Mouse (Mus musculus): Measurements from ENCODE around the gene Camta1. TPM values are rescaled to one million over a fixed set of nuclear protein-coding genes. Genes with fewer than 3 reads are reported as not detected.
"Not testable (repeated sequence)": the region's sequence is repeated elsewhere in the genome, so short reads cannot be mapped to it uniquely, and the experiment has no call there.

Gene Camta1
- polyA plus RNA-seq, 1 experiment from 2014 or later, result 61.9 TPM

DNA sequence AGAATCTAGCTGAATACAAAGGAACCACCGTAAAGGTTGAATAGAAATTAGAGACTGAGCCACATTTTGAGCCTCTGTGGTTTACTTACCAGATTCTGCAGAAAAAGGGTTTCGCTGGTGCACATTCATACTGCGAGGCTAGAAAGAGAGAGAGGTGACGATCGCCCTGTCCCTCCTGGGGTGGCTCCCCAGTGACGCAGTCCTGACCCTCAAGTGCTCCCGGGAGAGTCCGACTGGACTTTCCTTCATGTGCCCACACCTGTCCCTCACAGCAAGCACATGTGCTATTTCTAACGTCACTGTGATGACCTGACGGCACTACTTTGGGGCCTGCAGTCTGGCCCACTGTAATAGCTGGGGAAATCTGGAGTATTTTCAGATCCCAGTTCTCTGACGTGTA, 823.9 kb downstream of the Camta1 start:
- Histone ChIP-seq H3K9me3 (ENCODE audit: control insufficient read depth, low read length) (no peaks in the 10 kb centered on the region), H3K4me2 (replicated peaks; ENCODE audit: low read depth) (no peak overlapping the region), H3K27me3 (ENCODE audit: control insufficient read depth, insufficient read depth, low read length) (no peaks in the 10 kb centered on the region), H3K4me1 (replicated peaks; ENCODE audit: control insufficient read depth, insufficient read depth) (no peaks in the 10 kb centered on the region), H3K9ac (ENCODE audit: low read length) (no peak overlapping the region), H3K36me3 (ENCODE audit: control insufficient read depth, insufficient read depth, low read length) (no peaks in the 10 kb centered on the region; the same call in 1 of the 2 replicates), H3K27ac (replicated peaks) (no peak overlapping the region), H3K4me3 (ENCODE audit: low read depth, low read length) (no peak overlapping the region)
- ATAC-seq (ENCODE audit: low FRiP score, low TSS enrichment) (no peak), DNase-seq (ENCODE audit: low spot score) (no peak)
- TF ChIP-seq CTCF (IDR thresholded peaks at IDR 0.05; ENCODE audit: low read depth) (no peak), EP300 (optimal IDR thresholded peaks at IDR 0.05) (no peak)
- WGBS, result 91% methylated on average over 11 of the region's 11 CpGs

GRCm38 (mm10) chr4:151036521-151036920, 825.2 kb downstream of the Camta1 start:
- DNase-seq (ENCODE audit: low spot score) (no peak), ATAC-seq (ENCODE audit: low FRiP score, low TSS enrichment) (no peak)
- TF ChIP-seq CTCF (IDR thresholded peaks at IDR 0.05; ENCODE audit: low read depth), result no peak
- TF ChIP-seq EP300 (optimal IDR thresholded peaks at IDR 0.05), result no peak
- 87% methylated on average over 7 of the region's 7 CpGs for WGBS
- Histone ChIP-seq H3K9ac (ENCODE audit: low read length) (no peak overlapping the region), H3K4me2 (replicated peaks; ENCODE audit: low read depth) (no peak overlapping the region), H3K27ac (replicated peaks) (no peak overlapping the region), H3K36me3 (ENCODE audit: control insufficient read depth, insufficient read depth, low read length) (no peaks in the 10 kb centered on the region; the same call in 1 of the 2 replicates), H3K4me3 (ENCODE audit: low read depth, low read length) (no peak overlapping the region), H3K4me1 (replicated peaks; ENCODE audit: control insufficient read depth, insufficient read depth) (no peaks in the 10 kb centered on the region), H3K9me3 (ENCODE audit: control insufficient read depth, low read length) (no peaks in the 10 kb centered on the region), H3K27me3 (ENCODE audit: control insufficient read depth, insufficient read depth, low read length) (no peaks in the 10 kb centered on the region)

DNA sequence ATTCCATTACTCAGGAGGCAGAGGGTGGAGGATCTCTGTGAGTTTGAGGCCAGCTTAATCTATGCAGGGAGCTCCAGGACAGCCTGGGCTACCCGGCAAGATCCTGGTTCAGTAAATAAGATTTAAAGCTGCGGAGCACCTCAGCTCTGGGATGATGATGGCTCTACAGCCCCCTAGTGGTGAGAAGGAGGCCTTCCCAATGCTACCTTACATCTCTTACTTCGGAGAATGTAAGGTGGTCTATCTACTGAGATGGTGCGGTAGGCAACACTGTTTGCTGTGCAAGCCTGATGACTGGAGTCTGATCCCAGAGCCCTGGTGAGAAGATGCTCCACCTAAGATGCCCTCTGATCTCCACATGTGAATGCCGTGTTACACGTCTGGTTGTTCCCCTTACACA, 834.7 kb downstream of the Camta1 start:
- no peaks in the 10 kb centered on the region for H3K9me3 ChIP-seq (ENCODE audit: control insufficient read depth, low read length)
- H3K4me1 ChIP-seq (replicated peaks; ENCODE audit: control insufficient read depth, insufficient read depth), result no peaks in the 10 kb centered on the region
- no peak overlapping the region for H3K27ac ChIP-seq (replicated peaks)
- DNase-seq (ENCODE audit: low spot score), result peak; percentile 29
- no peak overlapping the region for H3K4me2 ChIP-seq (replicated peaks; ENCODE audit: low read depth)
- H3K36me3 ChIP-seq (ENCODE audit: control insufficient read depth, insufficient read depth, low read length), result 0 out of 2 replicates have a peak, but pooled peaks cover 6% of the 10 kb centered on the region
- no peak overlapping the region for H3K9ac ChIP-seq (ENCODE audit: low read length)
- H3K4me3 ChIP-seq (ENCODE audit: low read depth, low read length), result no peak overlapping the region
- ATAC-seq (ENCODE audit: low FRiP score, low TSS enrichment), result peak; percentile 56
- H3K27me3 ChIP-seq (ENCODE audit: control insufficient read depth, insufficient read depth, low read length), result no peaks in the 10 kb centered on the region
- WGBS, result 46% methylated on average over 6 of the region's 6 CpGs
- TF ChIP-seq CTCF (IDR thresholded peaks at IDR 0.05; ENCODE audit: low read depth), result peak; percentile 85
- TF ChIP-seq EP300 (optimal IDR thresholded peaks at IDR 0.05), result no peak

DNA sequence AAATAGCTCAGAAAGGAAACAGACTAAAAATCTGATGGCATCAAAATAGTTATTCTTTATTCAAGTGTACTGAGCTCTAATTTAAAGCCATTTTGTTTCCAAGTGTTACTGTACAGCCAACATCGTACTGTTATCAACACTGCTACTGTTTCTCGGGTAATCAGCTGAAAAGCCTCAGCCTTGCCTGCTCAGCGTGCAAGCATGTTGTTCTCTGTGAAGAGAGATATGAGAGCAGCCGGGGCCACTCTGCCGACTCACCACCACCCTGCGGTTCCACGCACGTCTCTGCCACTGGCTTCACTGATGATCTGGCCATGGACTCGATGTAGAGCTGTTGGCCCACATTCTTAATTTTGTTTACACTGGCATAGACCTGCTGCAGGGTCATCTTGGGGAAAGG, 837.5 kb downstream of the Camta1 start:
- no peaks in the 10 kb centered on the region for H3K4me1 ChIP-seq (replicated peaks; ENCODE audit: control insufficient read depth, insufficient read depth)
- TF ChIP-seq EP300 (optimal IDR thresholded peaks at IDR 0.05) (no peak), CTCF (IDR thresholded peaks at IDR 0.05; ENCODE audit: low read depth) (no peak)
- H3K4me2 ChIP-seq (replicated peaks; ENCODE audit: low read depth), result no peak overlapping the region
- no peak overlapping the region for H3K4me3 ChIP-seq (ENCODE audit: low read depth, low read length)
- peaks cover 9% of the 10 kb centered on the region; the same call in 1 of the 2 replicates for H3K36me3 ChIP-seq (ENCODE audit: control insufficient read depth, insufficient read depth, low read length)
- DNase-seq (ENCODE audit: low spot score) (no peak), ATAC-seq (ENCODE audit: low FRiP score, low TSS enrichment) (no peak)
- H3K27me3 ChIP-seq (ENCODE audit: control insufficient read depth, insufficient read depth, low read length), result no peaks in the 10 kb centered on the region
- H3K9ac ChIP-seq (ENCODE audit: low read length), result no peak overlapping the region
- no peaks in the 10 kb centered on the region for H3K9me3 ChIP-seq (ENCODE audit: control insufficient read depth, low read length)
- no peak overlapping the region for H3K27ac ChIP-seq (replicated peaks)
- WGBS, result 65% methylated on average over 9 of the region's 9 CpGs

DNA sequence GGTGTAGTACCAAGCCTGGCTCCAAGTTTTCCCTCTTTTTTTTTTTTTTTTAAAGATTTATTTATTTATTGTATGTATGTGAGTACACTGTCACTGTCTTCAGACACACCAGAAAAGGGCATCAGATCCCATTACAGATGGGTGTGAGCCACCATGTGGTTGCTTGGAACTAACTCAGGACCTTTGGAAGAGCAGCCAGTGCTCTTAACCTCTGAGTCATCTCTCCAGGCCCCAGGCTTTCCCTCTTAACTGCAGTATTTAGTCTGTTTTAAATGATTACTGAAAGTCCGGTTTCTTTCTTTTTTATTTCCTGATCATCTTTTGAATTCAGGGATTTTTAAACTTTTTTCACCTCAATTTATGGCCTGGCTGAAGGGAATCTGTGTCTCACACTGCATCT, 844.3 kb downstream of the Camta1 start:
- not testable (repeated sequence) for H3K36me3 ChIP-seq (ENCODE audit: control insufficient read depth, insufficient read depth, low read length); H3K9ac ChIP-seq (ENCODE audit: low read length); H3K27me3 ChIP-seq (ENCODE audit: control insufficient read depth, insufficient read depth, low read length); H3K4me3 ChIP-seq (ENCODE audit: low read depth, low read length); DNase-seq (ENCODE audit: low spot score); H3K4me1 ChIP-seq (replicated peaks; ENCODE audit: control insufficient read depth, insufficient read depth); H3K27ac ChIP-seq (replicated peaks); ATAC-seq (ENCODE audit: low FRiP score, low TSS enrichment); H3K4me2 ChIP-seq (replicated peaks; ENCODE audit: low read depth); H3K9me3 ChIP-seq (ENCODE audit: control insufficient read depth, low read length)
- 87% methylated on average over 1 of the region's 1 CpGs for WGBS

DNA sequence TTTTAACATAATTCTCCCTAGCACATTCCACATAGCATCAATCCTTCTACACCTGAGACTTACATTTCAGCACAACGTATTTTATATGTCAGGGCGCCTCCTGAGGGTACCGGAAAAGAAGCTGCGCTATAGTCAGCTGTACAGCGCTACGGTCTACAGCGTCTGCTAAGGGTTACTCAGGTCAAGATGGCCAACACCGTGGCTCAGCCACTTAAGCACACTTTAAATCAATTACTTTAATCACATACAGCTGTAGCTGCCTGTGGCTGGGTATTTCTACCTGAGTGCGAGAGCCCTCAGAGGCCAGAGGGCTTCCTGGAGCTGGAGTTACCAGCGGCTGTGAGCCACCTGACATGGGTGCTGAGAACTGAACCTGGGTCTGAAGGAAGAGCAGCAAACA, 845.7 kb downstream of the Camta1 start:
- Histone ChIP-seq H3K4me2 (replicated peaks; ENCODE audit: low read depth) (no peak overlapping the region), H3K4me1 (replicated peaks; ENCODE audit: control insufficient read depth, insufficient read depth) (no peaks in the 10 kb centered on the region), H3K36me3 (ENCODE audit: control insufficient read depth, insufficient read depth, low read length) (peaks cover 5% of the 10 kb centered on the region; the same call in 1 of the 2 replicates), H3K4me3 (ENCODE audit: low read depth, low read length) (no peak overlapping the region), H3K27ac (replicated peaks) (no peak overlapping the region), H3K9ac (ENCODE audit: low read length) (no peak overlapping the region), H3K27me3 (ENCODE audit: control insufficient read depth, insufficient read depth, low read length) (no peaks in the 10 kb centered on the region), H3K9me3 (ENCODE audit: control insufficient read depth, low read length) (no peaks in the 10 kb centered on the region)
- DNase-seq (ENCODE audit: low spot score), result no peak
- no peak for TF ChIP-seq EP300 (optimal IDR thresholded peaks at IDR 0.05)
- TF ChIP-seq CTCF (IDR thresholded peaks at IDR 0.05; ENCODE audit: low read depth), result no peak
- 87% methylated on average over 10 of the region's 10 CpGs for WGBS
- no peak for ATAC-seq (ENCODE audit: low FRiP score, low TSS enrichment)

All from stomach, postnatal 0 days (tissue).